Mouse (Mus musculus): Measurements from ENCODE around the gene Klra1.
"Not testable (repeated sequence)": the region's sequence is repeated elsewhere in the genome, so short reads cannot be mapped to it uniquely, and the experiment has no call there.

The Klra1 gene

GRCm38 (mm10) chr6:130386750-130387149, at the start of gene Klra1:
Gene Klra1, minus strand, starts transcription at chr6:130386874.
- DNase-seq (ENCODE audit: low read depth): no peak

GRCm38 (mm10) chr6:130429511-130429910, 42.8 kb upstream of the Klra1 start:
- no peak for DNase-seq (ENCODE audit: low read depth)

DNA sequence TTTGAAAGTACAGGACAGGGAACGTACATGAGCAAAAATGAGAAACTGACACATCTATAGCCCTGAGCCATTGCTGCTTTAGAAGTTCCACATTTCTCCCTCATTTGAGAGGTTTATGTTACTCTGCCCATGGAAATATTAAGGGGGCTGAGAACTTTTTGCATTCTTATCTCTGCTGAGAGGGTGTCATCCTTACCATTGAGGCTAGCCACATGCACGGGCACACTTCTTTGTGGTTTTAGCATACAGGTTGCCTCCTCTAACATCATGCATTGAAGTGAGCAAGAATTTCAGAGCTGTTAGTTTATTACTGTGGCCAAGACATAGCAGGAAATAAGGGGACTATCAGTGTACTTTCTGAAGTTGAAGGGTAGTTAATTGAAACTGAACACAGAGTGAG, 32.5 kb upstream of the Klra1 start:
- no peak for DNase-seq (ENCODE audit: low read depth)

DNA sequence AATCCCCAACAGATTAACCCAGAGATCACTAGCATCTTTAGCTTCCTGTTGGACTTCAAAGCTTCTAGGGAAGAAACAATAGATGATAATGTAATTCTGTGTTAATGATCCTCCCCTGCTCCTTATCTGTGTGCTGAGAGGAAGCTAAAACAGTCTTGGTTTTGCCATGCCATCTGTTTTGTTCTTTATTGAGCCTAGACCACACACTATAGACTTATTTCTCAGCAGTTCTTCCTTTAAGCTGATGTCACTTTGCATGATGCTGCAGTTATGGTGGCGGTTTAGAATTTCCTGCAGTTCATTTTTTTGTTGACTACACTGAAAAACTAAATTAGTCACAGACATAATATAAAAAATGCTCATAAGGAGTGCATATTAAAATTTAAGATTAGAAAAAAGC, 18.2 kb upstream of the Klra1 start:
- no peak for DNase-seq (ENCODE audit: low read depth)

GRCm38 (mm10) chr6:130385803-130386202, 871 bp downstream of the Klra1 start:
- DNase-seq (ENCODE audit: low read depth): no peak

GRCm38 (mm10) chr6:130382375-130382774, 4.3 kb downstream of the Klra1 start:
- no peak for DNase-seq (ENCODE audit: low read depth)

- DNase-seq (ENCODE audit: low read depth): not testable (repeated sequence)
Observed at GRCm38 (mm10) chr6:130345381-130345780, 41.3 kb downstream of the Klra1 start.

DNA sequence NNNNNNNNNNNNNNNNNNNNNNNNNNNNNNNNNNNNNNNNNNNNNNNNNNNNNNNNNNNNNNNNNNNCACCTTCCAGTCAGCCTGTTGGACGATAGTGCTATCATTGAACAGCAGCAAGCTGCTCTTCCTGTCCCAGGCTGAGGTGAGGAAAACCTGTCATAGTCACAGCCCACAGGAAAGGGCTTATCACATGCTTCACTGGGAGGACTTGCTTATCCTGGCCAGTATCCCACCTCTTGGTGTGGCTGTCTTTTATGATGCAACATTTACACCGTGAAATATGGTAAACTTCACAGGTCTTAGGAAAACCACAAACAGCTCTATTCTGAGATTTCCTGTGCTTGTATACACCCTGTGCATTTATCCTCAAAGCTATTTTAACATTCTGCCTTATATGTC, 44.7 kb downstream of the Klra1 start:
- DNase-seq (ENCODE audit: low read depth): not testable (repeated sequence)

- DNase-seq (ENCODE audit: low read depth): no peak
Observed at GRCm38 (mm10) chr6:130337411-130337810, 49.3 kb downstream of the Klra1 start, which contains the start of gene Klra3. Gene Klra3, minus strand, starts transcription at chr6:130337574.
